Mouse (Mus musculus) kidney, embryonic 14.5 days (tissue): ENCODE measurements around the gene Slc22a8. TPM values are rescaled to one million over a fixed set of nuclear protein-coding genes. Genes with fewer than 3 reads are reported as not detected.

Experiments used
- ATAC-seq: fragments of 200-750 bp; cut with Nextera tagmentation; 2 replicates; pipeline ENCODE4 v1.8.0; 2017; ENCODE audit warnings: moderate number of reproducible peaks, mild to moderate bottlenecking, moderate TSS enrichment, moderate library complexity; ENCODE audit not compliant: low FRiP score, low TSS enrichment
- H3K27ac ChIP-seq: fragments of 300-500 bp; sonication (generic); 2 replicates; pipeline ENCODE4 v1.5.1; 2014; ENCODE audit warnings: low read depth, mild to moderate bottlenecking, low read length, moderate library complexity, mixed read lengths
- H3K27me3 ChIP-seq: fragments of 300-500 bp; sonication (generic); 2 replicates; pipeline ENCODE4 v1.6.1; 2014; ENCODE audit warnings: mild to moderate bottlenecking, low read length; ENCODE audit not compliant: control insufficient read depth, insufficient read depth
- H3K36me3 ChIP-seq: fragments of 300-500 bp; sonication (generic); 2 replicates; pipeline ENCODE4 v1.6.1; 2014; ENCODE audit warnings: low read length, mixed read lengths; ENCODE audit not compliant: control insufficient read depth, insufficient read depth
- H3K4me1 ChIP-seq: fragments of 300-500 bp; sonication (generic); 2 replicates; pipeline ENCODE4 v1.6.1; 2014; ENCODE audit warnings: low read length, mixed read lengths; ENCODE audit not compliant: control insufficient read depth, insufficient read depth
- H3K4me2 ChIP-seq: fragments of 300-500 bp; sonication (generic); replicated peaks from 2 replicates; pipeline ENCODE4 v1.6.1; 2014; ENCODE audit warnings: low read depth, mild to moderate bottlenecking, low read length
- H3K4me3 ChIP-seq: fragments of 300-500 bp; sonication (generic); 2 replicates; pipeline ENCODE4 v1.5.1; 2014; ENCODE audit warnings: mild to moderate bottlenecking, low read length
- H3K9ac ChIP-seq: fragments of 300-500 bp; sonication (generic); 2 replicates; pipeline ENCODE4 v1.6.1; 2014; ENCODE audit warnings: low read depth, mild to moderate bottlenecking, low read length, moderate library complexity
- H3K9me3 ChIP-seq: fragments of 300-500 bp; sonication (generic); 2 replicates; pipeline ENCODE4 v1.6.1; 2016; ENCODE audit warnings: low read length; ENCODE audit not compliant: control insufficient read depth
- WGBS: fragments of 180-500 bp; shearing (Covaris S2); extraction: QIAGEN DNeasy Blood & Tissue Kit; methylation state at CpG from one replicate; pipeline ENCODE4 v1.1.7; 2014; 5-methylcytosine and 5-hydroxymethylcytosine counted together
- polyA plus RNA-seq: library from polyadenylated mRNA; unstranded; fragments of >200 nt; fragmentation: Nextera tagmentation; extraction: Ambion mirVana; gene quantifications from 2 replicates; pipeline ENCODE4 v1.2.1, GENCODE M21; 2014

Slc22a8 gene
- 1.7 and 3.9 TPM in 2 replicates for polyA plus RNA-seq

- H3K27ac ChIP-seq = no peak within 1 kb of the TSS
- H3K36me3 ChIP-seq = no peaks in the 10 kb centered on the region
- H3K4me1 ChIP-seq = peaks cover 11% of the 10 kb centered on the region
- no peak within 1 kb of the TSS for H3K9ac ChIP-seq
- WGBS = 65% methylated on average over 8 of the region's 8 CpGs
- H3K27me3 ChIP-seq = no peaks in the 10 kb centered on the region
- H3K4me3 ChIP-seq = no peak within 1 kb of the TSS
- no peak within 1 kb of the TSS for H3K4me2 ChIP-seq
- no peaks in the 10 kb centered on the region for H3K9me3 ChIP-seq
- no peak for ATAC-seq
Observed at GRCm38 (mm10) chr19:8590954-8591353, at the start of gene Slc22a8. Gene Slc22a8, plus strand, starts transcription at chr19:8591254.

GRCm38 (mm10) chr19:8558897-8559296 lies 32.2 kb upstream of the Slc22a8 start:
- Histone ChIP-seq H3K4me1 (no peaks in the 10 kb centered on the region; the same call in 1 of the 2 replicates), H3K36me3 (no peaks in the 10 kb centered on the region), H3K9ac (no peak overlapping the region), H3K4me3 (no peak overlapping the region), H3K9me3 (no peaks in the 10 kb centered on the region), H3K4me2 (no peak overlapping the region), H3K27me3 (no peaks in the 10 kb centered on the region), H3K27ac (no peak overlapping the region)
- WGBS = 51% methylated on average over 2 of the region's 2 CpGs
- no peak for ATAC-seq

DNA sequence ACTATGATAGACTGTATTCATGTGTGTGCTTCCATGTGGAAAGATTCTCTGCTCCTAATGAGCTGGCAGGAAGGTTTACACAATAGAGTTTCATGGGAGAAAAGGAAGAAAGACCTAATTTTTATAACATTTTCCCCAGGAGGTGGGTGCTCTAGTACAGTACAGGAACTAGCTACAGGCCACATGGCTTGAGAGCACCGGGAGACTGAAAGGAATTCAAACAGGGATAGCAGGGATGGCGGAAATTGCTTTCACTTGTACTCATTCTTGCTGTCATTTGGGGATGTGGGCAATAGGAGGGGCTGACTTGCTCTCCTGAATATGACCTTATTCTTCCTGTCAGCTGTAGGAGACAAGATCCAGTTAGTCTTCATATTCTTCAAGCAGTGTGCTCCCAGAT lies 27.0 kb upstream of the Slc22a8 start:
- H3K36me3 ChIP-seq = no peaks in the 10 kb centered on the region
- no peak for ATAC-seq
- H3K4me2 ChIP-seq = no peak overlapping the region
- no peaks in the 10 kb centered on the region for H3K4me1 ChIP-seq
- H3K4me3 ChIP-seq = no peak overlapping the region
- 46% methylated on average over 2 of the region's 2 CpGs for WGBS
- H3K27ac ChIP-seq = no peak overlapping the region
- H3K9ac ChIP-seq = no peak overlapping the region
- no peaks in the 10 kb centered on the region for H3K27me3 ChIP-seq
- H3K9me3 ChIP-seq = no peaks in the 10 kb centered on the region

DNA sequence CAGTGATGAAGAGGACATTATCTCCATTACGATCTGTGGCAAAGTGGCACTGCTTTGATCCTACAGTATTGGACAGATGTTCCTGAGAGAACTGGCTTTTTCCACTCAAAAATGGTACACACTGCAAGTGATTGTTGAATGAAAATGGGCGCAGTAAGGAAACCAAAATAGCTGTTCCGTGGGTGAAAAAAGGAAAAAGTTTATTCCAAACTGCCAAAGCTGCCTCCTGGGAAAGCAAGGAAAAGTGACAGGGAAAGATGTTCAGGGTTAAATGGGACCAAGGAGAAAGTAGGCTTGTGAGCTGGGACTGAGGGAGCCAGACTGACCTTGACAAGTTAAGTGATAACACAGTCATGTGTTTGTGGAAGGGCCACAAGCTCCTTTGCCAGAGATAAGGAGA lies 26.6 kb upstream of the Slc22a8 start:
- Histone ChIP-seq H3K4me3 (no peak overlapping the region), H3K9me3 (no peaks in the 10 kb centered on the region), H3K4me1 (no peaks in the 10 kb centered on the region), H3K36me3 (no peaks in the 10 kb centered on the region), H3K27me3 (no peaks in the 10 kb centered on the region), H3K4me2 (no peak overlapping the region), H3K27ac (no peak overlapping the region), H3K9ac (no peak overlapping the region)
- 74% methylated on average over 3 of the region's 3 CpGs for WGBS
- ATAC-seq = no peak

- WGBS = 48% methylated on average over 2 of the region's 2 CpGs
- no peak overlapping the region for H3K9ac ChIP-seq
- no peaks in the 10 kb centered on the region for H3K27me3 ChIP-seq
- H3K36me3 ChIP-seq = no peaks in the 10 kb centered on the region
- H3K9me3 ChIP-seq = no peaks in the 10 kb centered on the region
- H3K4me3 ChIP-seq = no peak overlapping the region
- ATAC-seq = no peak
- no peaks in the 10 kb centered on the region for H3K4me1 ChIP-seq
- H3K27ac ChIP-seq = no peak overlapping the region
- H3K4me2 ChIP-seq = no peak overlapping the region
Observed at GRCm38 (mm10) chr19:8565262-8565661, 25.8 kb upstream of the Slc22a8 start.

DNA sequence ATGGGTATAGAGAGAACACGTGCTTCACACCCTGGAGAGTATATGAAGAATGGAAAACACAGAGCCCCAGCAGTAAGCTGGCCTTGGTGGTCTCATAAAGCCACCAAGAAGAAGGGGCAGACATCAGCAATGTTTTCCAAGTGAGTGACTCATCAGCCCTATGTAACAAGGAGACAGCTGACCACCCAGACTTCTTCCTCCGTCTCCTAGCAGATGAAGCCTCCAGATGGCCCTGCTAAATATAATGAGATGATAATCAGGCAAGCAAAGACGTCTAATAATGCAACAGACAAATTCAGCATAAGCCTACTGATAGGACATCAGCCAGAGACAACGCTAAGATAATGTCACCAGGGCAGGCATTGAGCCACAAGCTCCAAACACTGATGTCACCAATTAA lies 25.1 kb upstream of the Slc22a8 start:
- Histone ChIP-seq H3K9ac (no peak overlapping the region), H3K4me3 (no peak overlapping the region), H3K4me2 (no peak overlapping the region), H3K27me3 (no peaks in the 10 kb centered on the region), H3K27ac (no peak overlapping the region), H3K9me3 (no peaks in the 10 kb centered on the region), H3K4me1 (no peaks in the 10 kb centered on the region), H3K36me3 (no peaks in the 10 kb centered on the region)
- WGBS = 68% methylated on average over 4 of the region's 4 CpGs
- no peak for ATAC-seq

DNA sequence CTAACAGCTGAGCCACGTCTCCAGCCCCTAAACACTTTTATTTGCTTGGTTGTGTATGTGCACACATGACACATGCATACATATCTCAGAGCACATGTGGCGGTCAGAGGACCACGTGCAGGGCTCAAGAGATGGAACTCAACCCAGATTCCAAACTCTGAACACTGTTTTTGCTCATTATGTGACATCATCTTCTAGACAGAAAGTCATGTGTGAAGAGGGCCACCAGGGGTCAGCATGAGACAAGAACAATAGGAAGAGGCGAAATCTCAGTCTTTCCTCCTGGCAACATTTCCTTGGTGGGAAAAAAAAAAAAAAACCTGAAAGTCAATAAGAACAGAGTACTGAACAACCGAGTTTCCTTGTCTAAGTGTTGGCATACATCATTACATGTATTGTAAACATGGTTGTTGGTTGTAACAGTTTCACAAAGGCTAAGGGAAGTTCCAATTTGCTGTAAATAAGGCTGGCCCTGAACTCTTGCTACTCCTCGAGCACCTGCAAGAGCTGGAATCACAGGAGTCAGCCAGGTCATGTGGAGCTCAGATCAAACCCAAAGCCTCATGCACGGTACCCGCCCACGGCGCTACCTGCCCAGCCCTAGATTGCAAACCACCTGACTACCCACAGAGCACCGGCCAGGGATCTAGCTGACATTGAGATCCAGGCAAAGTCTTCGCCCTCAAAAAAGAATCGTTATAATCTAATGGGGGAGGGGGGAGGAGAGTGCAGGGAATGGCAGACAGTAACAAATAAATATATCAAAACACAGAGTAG lies 23.8 kb upstream of the Slc22a8 start:
- Histone ChIP-seq H3K9me3 (no peaks in the 10 kb centered on the region), H3K27ac (no peak overlapping the region), H3K4me2 (no peak overlapping the region), H3K4me3 (no peak overlapping the region), H3K36me3 (no peaks in the 10 kb centered on the region), H3K9ac (no peak overlapping the region), H3K4me1 (no peaks in the 10 kb centered on the region), H3K27me3 (no peaks in the 10 kb centered on the region)
- ATAC-seq = 0 out of 2 replicates have a peak, but pooled peaks have one; percentile 30
- WGBS = 49% methylated on average over 13 of the region's 13 CpGs

GRCm38 (mm10) chr19:8569453-8569863 lies 21.6 kb upstream of the Slc22a8 start:
- Histone ChIP-seq H3K9ac (peak overlapping the region; percentile 42; the same call in 1 of the 2 replicates), H3K36me3 (no peaks in the 10 kb centered on the region), H3K4me3 (peak overlapping the region; percentile 24; the same call in 1 of the 2 replicates), H3K9me3 (no peaks in the 10 kb centered on the region), H3K4me2 (peak overlapping the region; percentile 38), H3K27me3 (no peaks in the 10 kb centered on the region), H3K4me1 (no peaks in the 10 kb centered on the region), H3K27ac (no peak overlapping the region)
- WGBS = 3% methylated on average over 14 of the region's 14 CpGs
- ATAC-seq = peak; percentile 32; the same call in 1 of the 2 replicates

DNA sequence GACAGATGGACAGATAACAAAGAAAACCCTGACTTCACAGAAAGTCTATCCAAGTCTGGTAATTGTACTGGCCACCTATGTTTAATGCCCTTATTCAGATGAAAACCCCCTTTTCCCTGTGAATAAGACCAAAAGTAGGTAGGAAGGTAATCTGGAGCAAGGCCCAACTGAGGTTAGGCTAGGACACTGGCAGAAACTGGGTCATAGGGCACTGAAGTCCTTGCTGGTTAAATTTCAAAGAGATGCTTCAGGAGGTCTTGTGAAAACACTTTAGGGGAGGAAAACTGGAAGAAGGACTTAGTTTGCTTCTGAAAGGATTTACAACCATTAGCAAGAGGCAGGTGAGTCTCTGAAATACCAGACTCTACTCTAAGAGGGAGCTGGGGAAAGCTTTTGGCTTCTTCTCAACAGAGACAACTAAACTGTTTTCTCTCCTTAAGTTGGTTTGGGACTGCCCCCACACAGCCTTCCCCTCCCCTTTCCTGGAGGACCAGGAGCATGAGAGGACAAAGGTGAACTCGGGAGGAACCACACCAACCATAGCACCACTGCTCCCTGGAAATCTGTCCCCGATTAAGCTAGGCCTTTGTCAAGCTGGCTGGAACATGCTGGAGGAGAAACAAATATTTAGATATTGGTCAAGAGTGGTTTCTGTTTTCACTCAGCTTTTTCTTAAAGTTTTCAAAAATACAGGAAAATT lies 20.6 kb upstream of the Slc22a8 start:
- Histone ChIP-seq H3K4me3 (no peak overlapping the region), H3K9ac (no peak overlapping the region), H3K27me3 (no peaks in the 10 kb centered on the region), H3K27ac (no peak overlapping the region), H3K36me3 (no peaks in the 10 kb centered on the region), H3K9me3 (no peaks in the 10 kb centered on the region), H3K4me2 (no peak overlapping the region), H3K4me1 (no peaks in the 10 kb centered on the region)
- ATAC-seq = no peak
- WGBS = 49% methylated on average over 2 of the region's 2 CpGs
